Mouse (Mus musculus) small intestine, adult 2 months (tissue): ENCODE results near the gene Cdkl5.

ENCODE experiments used
- CTCF ChIP-seq: fragments of 200-500 bp; IDR thresholded peaks from 2 replicates; pipeline ENCODE4 v1.5.1; 2012; ENCODE audit warnings: low read depth, mild to moderate bottlenecking, control low read depth, inconsistent platforms, low read length, moderate library complexity, mixed read lengths; ENCODE audit not compliant: insufficient replicate concordance, insufficient read length; ENCODE audit errors: extremely low read depth
- POLR2A ChIP-seq: fragments of 200-500 bp; IDR thresholded peaks from 2 replicates; pipeline ENCODE4 v1.6.1; 2012; ENCODE audit warnings: low read depth, mild to moderate bottlenecking, control low read depth, inconsistent platforms, low read length, moderate library complexity

- no peak for TF ChIP-seq CTCF
- no peak for TF ChIP-seq POLR2A
These were observed 695 bp upstream of the Cdkl5 start for GRCm38 (mm10) chrX:160995131-160995667.
